ENCODE assay signal across 8 mouse cellular contexts in the genomic region with DNA sequence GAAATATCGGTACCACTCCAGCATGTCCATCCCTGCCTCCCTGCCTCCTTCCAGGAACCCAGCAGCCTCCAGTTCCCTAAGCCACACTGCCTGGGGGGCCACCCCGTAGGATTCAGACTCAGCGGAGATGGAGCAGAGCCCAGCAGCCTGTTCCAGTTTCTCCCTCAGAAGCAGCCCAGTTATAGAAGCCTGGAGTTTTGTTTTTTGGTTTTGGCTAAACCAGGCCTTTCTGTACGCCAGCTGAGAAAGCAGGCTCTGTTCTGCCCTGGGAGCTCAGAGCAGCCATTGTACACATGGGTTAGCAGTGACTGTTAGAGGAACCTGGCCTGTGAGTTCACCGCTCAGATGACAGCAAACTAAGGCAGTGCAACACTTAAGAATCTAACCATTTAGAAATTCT. TPM values are rescaled to one million over a fixed set of nuclear protein-coding genes. Genes with fewer than 3 reads are reported as not detected.
DNase-seq lines count a peak whose midpoint lies in the region; ATAC-seq and TF ChIP-seq lines count a peak whose summit lies in the region.

No protein-coding gene starts in this region.

- H3K4me2 ChIP-seq in hindbrain, embryonic 13.5 days, result no peak overlapping the region
- H3K4me2 ChIP-seq in limb, embryonic 12.5 days, result peak overlapping the region; percentile 21; the same call in 1 of the 2 replicates
- H3K4me2 ChIP-seq in lung, postnatal 0 days (replicated peaks; ENCODE audit: low read depth, low read length), result no peak overlapping the region

- WGBS in hindbrain, embryonic 13.5 days, result 55% methylated on average over 5 of the region's 5 CpGs
- WGBS in limb, embryonic 12.5 days, result 69% methylated on average over 5 of the region's 5 CpGs
- WGBS in lung, postnatal 0 days, result 73% methylated on average over 5 of the region's 5 CpGs

- H3K36me3 ChIP-seq in hindbrain, embryonic 13.5 days, result no peaks in the 10 kb centered on the region
- no peaks in the 10 kb centered on the region for H3K36me3 ChIP-seq in limb, embryonic 12.5 days
- H3K36me3 ChIP-seq in lung, postnatal 0 days (ENCODE audit: insufficient read depth, low read length), result no peaks in the 10 kb centered on the region

- H3K9ac ChIP-seq in hindbrain, embryonic 13.5 days, result no peak overlapping the region
- no peak overlapping the region for H3K9ac ChIP-seq in limb, embryonic 12.5 days (replicated peaks)
- no peak overlapping the region for H3K9ac ChIP-seq in lung, postnatal 0 days (replicated peaks; ENCODE audit: low read depth)

- peak overlapping the region; percentile 79 for H3K27ac ChIP-seq in hindbrain, embryonic 13.5 days
- peak overlapping the region; percentile 82 for H3K27ac ChIP-seq in limb, embryonic 12.5 days
- H3K27ac ChIP-seq in lung, postnatal 0 days (ENCODE audit: low read length), result no peak overlapping the region

- peak; percentile 84 for ATAC-seq in frontal cortex, adult (ENCODE audit: low TSS enrichment)
- ATAC-seq in hindbrain, embryonic 13.5 days (ENCODE audit: low FRiP score), result 0 out of 2 replicates have a peak, but pooled peaks have one; percentile 11
- peak; percentile 21; the same call in 1 of the 2 replicates for ATAC-seq in limb, embryonic 12.5 days (ENCODE audit: insufficient number of reproducible peaks, insufficient read depth, low FRiP score, low TSS enrichment, low read depth)
- ATAC-seq in lung, postnatal 0 days, result no peak

- no peaks in the 10 kb centered on the region for H3K9me3 ChIP-seq in hindbrain, embryonic 13.5 days
- H3K9me3 ChIP-seq in limb, embryonic 12.5 days, result no peaks in the 10 kb centered on the region
- H3K9me3 ChIP-seq in lung, postnatal 0 days (ENCODE audit: low read length), result no peaks in the 10 kb centered on the region

- H3K4me3 ChIP-seq in hindbrain, embryonic 13.5 days, result no peak overlapping the region
- no peak overlapping the region for H3K4me3 ChIP-seq in limb, embryonic 12.5 days (replicated peaks)
- no peak overlapping the region for H3K4me3 ChIP-seq in lung, postnatal 0 days (ENCODE audit: low read depth, low read length)

- H3K4me1 ChIP-seq in hindbrain, embryonic 13.5 days (replicated peaks), result peaks cover 44% of the 10 kb centered on the region
- peaks cover 19% of the 10 kb centered on the region for H3K4me1 ChIP-seq in limb, embryonic 12.5 days (replicated peaks)
- 0 out of 2 replicates have a peak, but pooled peaks cover 3% of the 10 kb centered on the region for H3K4me1 ChIP-seq in lung, postnatal 0 days (ENCODE audit: insufficient read depth, low read depth, low read length)

- no peak for TF ChIP-seq CTCF in lung, postnatal 0 days (IDR thresholded peaks at IDR 0.05)

- DNase-seq in cerebellum, postnatal 25 days, result peak; percentile 16 to 30
- DNase-seq in lung, postnatal 0 days (ENCODE audit: low spot score), result no peak
- no peak for DNase-seq in embryo, embryonic 9.5 days (ENCODE audit: extremely low spot score)
- DNase-seq in c-Kit-positive CD71-positive TER-119-positive erythroid progenitor cells, embryonic 14.5 days (ENCODE audit: low spot score), result no peak
- DNase-seq in adrenal gland, adult 18-20 months (ENCODE audit: low spot score in 2 of 2), result no peak

- no peak for TF ChIP-seq EP300 in lung, postnatal 0 days (IDR thresholded peaks at IDR 0.05)

- H3K27me3 ChIP-seq in hindbrain, embryonic 13.5 days, result peaks cover 9% of the 10 kb centered on the region
- H3K27me3 ChIP-seq in limb, embryonic 12.5 days, result peaks cover 13% of the 10 kb centered on the region
- no peaks in the 10 kb centered on the region for H3K27me3 ChIP-seq in lung, postnatal 0 days (replicated peaks; ENCODE audit: insufficient read depth, low read length)

RNA-seq across cellular contexts. Expression of a gene that starts 3.7 kb away (rescaled TPM):
- 5.1 and 11.3 TPM in 2 replicates for polyA plus RNA-seq in hindbrain, embryonic 13.5 days (2015; fragmentation: Nextera tagmentation; extraction: Ambion mirVana)
- polyA plus RNA-seq in limb, embryonic 12.5 days (2016; fragmentation: Nextera tagmentation; extraction: Ambion mirVana), result 25.1 and 34.2 TPM in 2 replicates
- 0.23 and 0.26 TPM in 2 replicates for polyA plus RNA-seq in lung, postnatal 0 days (2015; fragmentation: Nextera tagmentation; extraction: Ambion mirVana)
- total RNA-seq in adrenal gland, adult 18-20 months (2021), result 1 to 10 TPM in 1 of 2 experiments, under 1 TPM in 1; 0.93 to 2.0 TPM

Comparison
In these comparisons a context has a peak if more than half of its experiments do, and no peak if none do; other contexts are left out.
1. DNase-seq: peak in cerebellum, postnatal 25 days (2 of 2); none in lung, postnatal 0 days (single experiment), embryo, embryonic 9.5 days (single experiment), c-Kit-positive CD71-positive TER-119-positive erythroid progenitor cells, embryonic 14.5 days (single experiment) and adrenal gland, adult 18-20 months (0 of 2).